Mouse (Mus musculus): ENCODE data around the gene Slc7a6.

Gene Slc7a6

GRCm38 (mm10) chr8:106140191-106140590, 28.5 kb upstream of the Slc7a6 start:
- no peak for DNase-seq (ENCODE audit: low read depth, low spot score)

GRCm38 (mm10) chr8:106140769-106141168, 27.9 kb upstream of the Slc7a6 start:
- peak; percentile 83 for DNase-seq (ENCODE audit: low read depth, low spot score)

GRCm38 (mm10) chr8:106145331-106145730, 23.3 kb upstream of the Slc7a6 start:
- DNase-seq (ENCODE audit: low read depth, low spot score): no peak

GRCm38 (mm10) chr8:106146014-106146413, 22.6 kb upstream of the Slc7a6 start:
- DNase-seq (ENCODE audit: low read depth, low spot score): no peak

GRCm38 (mm10) chr8:106147868-106148565, 20.6 kb upstream of the Slc7a6 start:
- DNase-seq (ENCODE audit: low read depth, low spot score): no peak

GRCm38 (mm10) chr8:106149025-106149424, 19.6 kb upstream of the Slc7a6 start:
- no peak for DNase-seq (ENCODE audit: low read depth, low spot score)

GRCm38 (mm10) chr8:106149801-106150652, 18.6 kb upstream of the Slc7a6 start, which contains the start of gene Pla2g15:
Gene Pla2g15 (plus strand): TSS chr8:106150399.
- DNase-seq (ENCODE audit: low read depth, low spot score): peak; percentile 92

GRCm38 (mm10) chr8:106150653-106151000, 18.0 kb upstream of the Slc7a6 start:
- DNase-seq (ENCODE audit: low read depth, low spot score): no peak

- DNase-seq (ENCODE audit: low read depth, low spot score): no peak
Observed at GRCm38 (mm10) chr8:106151041-106151440, 17.6 kb upstream of the Slc7a6 start.

GRCm38 (mm10) chr8:106152876-106153275, 15.8 kb upstream of the Slc7a6 start:
- no peak for DNase-seq (ENCODE audit: low read depth, low spot score)

- DNase-seq (ENCODE audit: low read depth, low spot score): no peak
Observed at GRCm38 (mm10) chr8:106157419-106157818, 11.2 kb upstream of the Slc7a6 start.

GRCm38 (mm10) chr8:106158381-106158780, 10.3 kb upstream of the Slc7a6 start:
- DNase-seq (ENCODE audit: low read depth, low spot score): no peak

GRCm38 (mm10) chr8:106159876-106160275, 8.8 kb upstream of the Slc7a6 start:
- DNase-seq (ENCODE audit: low read depth, low spot score): no peak

GRCm38 (mm10) chr8:106163251-106163650, 5.4 kb upstream of the Slc7a6 start:
- DNase-seq (ENCODE audit: low read depth, low spot score): no peak

- peak; percentile 69 for DNase-seq (ENCODE audit: low read depth, low spot score)
Observed at GRCm38 (mm10) chr8:106165460-106165859, 3.2 kb upstream of the Slc7a6 start.

GRCm38 (mm10) chr8:106169017-106169933, 618 bp downstream of the Slc7a6 start:
- no peak for DNase-seq (ENCODE audit: low read depth, low spot score)

- DNase-seq (ENCODE audit: low read depth, low spot score): peak; percentile 25
Observed at GRCm38 (mm10) chr8:106169934-106170480, 1.4 kb downstream of the Slc7a6 start.

GRCm38 (mm10) chr8:106173566-106173965, 4.9 kb downstream of the Slc7a6 start:
- no peak for DNase-seq (ENCODE audit: low read depth, low spot score)

- no peak for DNase-seq (ENCODE audit: low read depth, low spot score)
Observed at GRCm38 (mm10) chr8:106176891-106177290, 8.2 kb downstream of the Slc7a6 start.

GRCm38 (mm10) chr8:106177594-106177993, 8.9 kb downstream of the Slc7a6 start:
- DNase-seq (ENCODE audit: low read depth, low spot score): no peak

- DNase-seq (ENCODE audit: low read depth, low spot score): no peak
Observed at GRCm38 (mm10) chr8:106178428-106178827, 9.8 kb downstream of the Slc7a6 start.
